Mouse (Mus musculus): ENCODE measurements at regions not wholly inside any gene's neighbourhood (a gene's known extent, or its start where the extent isn't known, plus 50 kb on each side); places are given as distances from the start of the nearest gene placed in this dataset.

GRCm38 (mm10) chr8:116237561-116238100 lies 267.1 kb upstream of the Dynlrb2 start:
- TF ChIP-seq POLR2A (IDR thresholded peaks at IDR 0.05; ENCODE audit: control insufficient read depth, low read depth, low read length) (no peak), CTCF (IDR thresholded peaks at IDR 0.05; ENCODE audit: control insufficient read depth, insufficient read depth, insufficient replicate concordance, low read depth, low read length) (no peak)
- Histone ChIP-seq H3K36me3 (ENCODE audit: control insufficient read depth, insufficient read depth, low read length) (no peaks in the 10 kb centered on the region), H3K4me3 (ENCODE audit: control insufficient read depth, low read depth, low read length) (no peak overlapping the region), H3K27ac (ENCODE audit: control insufficient read depth, insufficient read depth, low read depth, low read length) (no peak overlapping the region), H3K4me1 (ENCODE audit: control insufficient read depth, insufficient read depth, low read length) (no peaks in the 10 kb centered on the region; the same call in 1 of the 2 replicates), H3K27me3 (ENCODE audit: control insufficient read depth, insufficient read depth, low read length) (no peaks in the 10 kb centered on the region)

GRCm38 (mm10) chr8:116229654-116230136 lies 275.1 kb upstream of the Dynlrb2 start:
- no peak for TF ChIP-seq CTCF (IDR thresholded peaks at IDR 0.05; ENCODE audit: control insufficient read depth, insufficient read depth, insufficient replicate concordance, low read depth, low read length)
- no peak for TF ChIP-seq POLR2A (IDR thresholded peaks at IDR 0.05; ENCODE audit: control insufficient read depth, low read depth, low read length)
- Histone ChIP-seq H3K36me3 (ENCODE audit: control insufficient read depth, insufficient read depth, low read length) (no peaks in the 10 kb centered on the region), H3K27ac (ENCODE audit: control insufficient read depth, insufficient read depth, low read depth, low read length) (no peak overlapping the region), H3K27me3 (ENCODE audit: control insufficient read depth, insufficient read depth, low read length) (no peaks in the 10 kb centered on the region), H3K4me1 (ENCODE audit: control insufficient read depth, insufficient read depth, low read length) (peaks cover 6% of the 10 kb centered on the region), H3K4me3 (ENCODE audit: control insufficient read depth, low read depth, low read length) (no peak overlapping the region)

GRCm38 (mm10) chr8:116227003-116227402 lies 277.8 kb upstream of the Dynlrb2 start:
- TF ChIP-seq POLR2A (IDR thresholded peaks at IDR 0.05; ENCODE audit: control insufficient read depth, low read depth, low read length) = no peak
- no peak for TF ChIP-seq CTCF (IDR thresholded peaks at IDR 0.05; ENCODE audit: control insufficient read depth, insufficient read depth, insufficient replicate concordance, low read depth, low read length)
- no peak overlapping the region for H3K4me3 ChIP-seq (ENCODE audit: control insufficient read depth, low read depth, low read length)
- no peaks in the 10 kb centered on the region for H3K36me3 ChIP-seq (ENCODE audit: control insufficient read depth, insufficient read depth, low read length)
- H3K27me3 ChIP-seq (ENCODE audit: control insufficient read depth, insufficient read depth, low read length) = no peaks in the 10 kb centered on the region
- H3K27ac ChIP-seq (ENCODE audit: control insufficient read depth, insufficient read depth, low read depth, low read length) = no peak overlapping the region
- H3K4me1 ChIP-seq (ENCODE audit: control insufficient read depth, insufficient read depth, low read length) = peaks cover 6% of the 10 kb centered on the region

GRCm38 (mm10) chr8:116223235-116223634 lies 281.5 kb upstream of the Dynlrb2 start:
- H3K27me3 ChIP-seq (ENCODE audit: control insufficient read depth, insufficient read depth, low read length) = no peaks in the 10 kb centered on the region

GRCm38 (mm10) chr8:116215909-116216308 lies 288.9 kb upstream of the Dynlrb2 start:
- no peaks in the 10 kb centered on the region for H3K36me3 ChIP-seq (ENCODE audit: control insufficient read depth, insufficient read depth, low read length)
- H3K27me3 ChIP-seq (ENCODE audit: control insufficient read depth, insufficient read depth, low read length) = no peaks in the 10 kb centered on the region
- no peak for TF ChIP-seq POLR2A (IDR thresholded peaks at IDR 0.05; ENCODE audit: control insufficient read depth, low read depth, low read length)
- no peak for TF ChIP-seq CTCF (IDR thresholded peaks at IDR 0.05; ENCODE audit: control insufficient read depth, insufficient read depth, insufficient replicate concordance, low read depth, low read length)
- no peak overlapping the region for H3K4me3 ChIP-seq (ENCODE audit: control insufficient read depth, low read depth, low read length)
- no peaks in the 10 kb centered on the region for H3K4me1 ChIP-seq (ENCODE audit: control insufficient read depth, insufficient read depth, low read length)
- H3K27ac ChIP-seq (ENCODE audit: control insufficient read depth, insufficient read depth, low read depth, low read length) = no peak overlapping the region

More at GRCm38 (mm10) chr8:116223235-116223634, 281.5 kb upstream of the Dynlrb2 start:
- H3K4me1 ChIP-seq (ENCODE audit: control insufficient read depth, insufficient read depth, low read length) = peaks cover 6% of the 10 kb centered on the region
- H3K4me3 ChIP-seq (ENCODE audit: control insufficient read depth, low read depth, low read length) = no peak overlapping the region
- no peak for TF ChIP-seq POLR2A (IDR thresholded peaks at IDR 0.05; ENCODE audit: control insufficient read depth, low read depth, low read length)
- TF ChIP-seq CTCF (IDR thresholded peaks at IDR 0.05; ENCODE audit: control insufficient read depth, insufficient read depth, insufficient replicate concordance, low read depth, low read length) = no peak
- no peak overlapping the region for H3K27ac ChIP-seq (ENCODE audit: control insufficient read depth, insufficient read depth, low read depth, low read length)
- H3K36me3 ChIP-seq (ENCODE audit: control insufficient read depth, insufficient read depth, low read length) = no peaks in the 10 kb centered on the region

GRCm38 (mm10) chr8:116215286-116215860 lies 289.4 kb upstream of the Dynlrb2 start:
- no peak overlapping the region for H3K4me3 ChIP-seq (ENCODE audit: control insufficient read depth, low read depth, low read length)

GRCm38 (mm10) chr8:116203631-116204030 lies 301.1 kb upstream of the Dynlrb2 start:
- Histone ChIP-seq H3K27ac (ENCODE audit: control insufficient read depth, insufficient read depth, low read depth, low read length) (no peak overlapping the region), H3K4me1 (ENCODE audit: control insufficient read depth, insufficient read depth, low read length) (no peaks in the 10 kb centered on the region), H3K27me3 (ENCODE audit: control insufficient read depth, insufficient read depth, low read length) (no peaks in the 10 kb centered on the region), H3K36me3 (ENCODE audit: control insufficient read depth, insufficient read depth, low read length) (no peaks in the 10 kb centered on the region), H3K4me3 (ENCODE audit: control insufficient read depth, low read depth, low read length) (no peak overlapping the region)
- TF ChIP-seq POLR2A (IDR thresholded peaks at IDR 0.05; ENCODE audit: control insufficient read depth, low read depth, low read length) (no peak), CTCF (IDR thresholded peaks at IDR 0.05; ENCODE audit: control insufficient read depth, insufficient read depth, insufficient replicate concordance, low read depth, low read length) (no peak)

More at GRCm38 (mm10) chr8:116215286-116215860, 289.4 kb upstream of the Dynlrb2 start:
- no peaks in the 10 kb centered on the region for H3K36me3 ChIP-seq (ENCODE audit: control insufficient read depth, insufficient read depth, low read length)
- no peak for TF ChIP-seq POLR2A (IDR thresholded peaks at IDR 0.05; ENCODE audit: control insufficient read depth, low read depth, low read length)
- TF ChIP-seq CTCF (IDR thresholded peaks at IDR 0.05; ENCODE audit: control insufficient read depth, insufficient read depth, insufficient replicate concordance, low read depth, low read length) = no peak
- no peaks in the 10 kb centered on the region for H3K27me3 ChIP-seq (ENCODE audit: control insufficient read depth, insufficient read depth, low read length)
- H3K27ac ChIP-seq (ENCODE audit: control insufficient read depth, insufficient read depth, low read depth, low read length) = no peak overlapping the region
- no peaks in the 10 kb centered on the region for H3K4me1 ChIP-seq (ENCODE audit: control insufficient read depth, insufficient read depth, low read length)
